Comparison of ENCODE assay signal across 9 mouse cellular contexts in the genomic region with DNA sequence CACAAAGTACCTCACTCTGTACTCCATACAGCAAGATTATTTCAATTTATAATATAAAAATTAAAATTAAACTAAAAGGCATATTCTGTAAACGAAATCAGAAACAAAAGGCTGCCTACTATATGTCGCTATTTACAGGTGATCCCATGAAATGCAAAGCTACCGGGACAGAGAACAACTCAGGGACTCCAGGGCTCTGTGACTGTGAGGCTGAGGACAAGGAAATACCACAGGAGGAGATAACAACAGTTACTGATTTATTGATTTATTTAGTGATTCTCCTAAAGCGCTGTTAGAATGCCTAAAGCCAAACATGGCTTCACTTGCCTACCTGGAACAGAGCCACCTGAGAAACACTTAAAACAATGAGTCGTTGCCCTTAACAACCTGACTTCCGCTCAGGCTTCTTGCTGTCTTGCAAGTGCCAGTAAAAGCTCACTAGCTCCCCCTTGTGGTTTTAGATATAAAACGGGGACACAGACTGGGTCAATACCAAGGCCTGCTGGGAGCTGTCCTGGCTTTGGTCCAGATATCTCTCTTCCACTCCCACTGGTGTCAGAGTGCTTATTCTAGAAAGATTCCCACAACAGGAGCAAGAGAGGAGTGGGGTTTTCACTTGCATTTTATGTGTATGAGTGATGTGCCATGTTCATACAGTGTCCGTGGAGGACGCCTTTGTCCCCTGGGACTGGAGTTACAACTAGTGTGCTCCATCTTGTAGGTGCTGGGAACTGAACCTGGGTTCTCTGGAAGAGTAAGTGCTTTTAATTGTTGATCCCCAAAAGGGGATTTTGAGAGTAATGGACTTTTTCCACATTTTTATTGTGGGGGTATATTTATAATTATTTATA. TPM values are rescaled to one million over a fixed set of nuclear protein-coding genes. Genes with fewer than 3 reads are reported as not detected.
A peak's percentile ranks its signal among the peaks of the same experiment; 100 is the strongest.
DNase-seq lines count a peak whose midpoint lies in the region; ATAC-seq and TF ChIP-seq lines count a peak whose summit lies in the region.
"Had no signal": no experiment of that assay in that cellular context is flagged by ENCODE, and none has a peak within 500 bp of the region (broad histone marks: within the 10 kb centered on the region; RNA-seq: fewer than 3 reads in every experiment).

No protein-coding gene starts in this region.

- no peak overlapping the region for H3K4me3 ChIP-seq in G1E (ENCODE audit: low read depth, low read length)
- H3K4me3 ChIP-seq in forebrain, embryonic 15.5 days = no peak overlapping the region
- H3K4me3 ChIP-seq in neural tube, embryonic 15.5 days (replicated peaks) = no peak overlapping the region
- no peak overlapping the region for H3K4me3 ChIP-seq in thymus, adult 2 months (ENCODE audit: control insufficient read depth, insufficient read depth, low read length)
- H3K4me3 ChIP-seq: limb, embryonic 15.5 days had no signal

- TF ChIP-seq CTCF in G1E (IDR thresholded peaks at IDR 0.05; ENCODE audit: low read depth, low read length) = peak; percentile 70
- TF ChIP-seq CTCF in thymus, adult 2 months (IDR thresholded peaks at IDR 0.05; ENCODE audit: borderline replicate concordance, control insufficient read depth, extremely low read depth, insufficient read depth, low read length, poor library complexity) = no peak

- DNase-seq in G1E (ENCODE audit: low spot score) = peak; percentile 66
- peak; percentile 82 for DNase-seq in c-Kit-positive CD71-positive TER-119-negative erythroid progenitor cells, embryonic 14.5 days (ENCODE audit: low read depth)
- peak; percentile 77 for DNase-seq in heart, postnatal 4 days
- DNase-seq in layer of hippocampus, adult 11-12 months (ENCODE audit: low spot score) = peak; percentile 74
- DNase-seq in lung, adult 18-20 months = peak; percentile 69 to 88
- peak; percentile 70 for DNase-seq in thymus, adult 2 months

- peaks cover 16% of the 10 kb centered on the region for H3K27me3 ChIP-seq in G1E (ENCODE audit: insufficient read depth, low read length)
- H3K27me3 ChIP-seq in forebrain, embryonic 15.5 days = no peaks in the 10 kb centered on the region
- H3K27me3 ChIP-seq in neural tube, embryonic 15.5 days (replicated peaks) = no peaks in the 10 kb centered on the region
- H3K27me3 ChIP-seq in thymus, adult 2 months (ENCODE audit: control insufficient read depth, insufficient read depth, low read length) = no peaks in the 10 kb centered on the region
- H3K27me3 ChIP-seq: limb, embryonic 15.5 days had no signal

- no peak overlapping the region for H3K4me2 ChIP-seq in forebrain, embryonic 15.5 days (replicated peaks)
- no peak overlapping the region for H3K4me2 ChIP-seq in neural tube, embryonic 15.5 days
- H3K4me2 ChIP-seq: limb, embryonic 15.5 days had no signal

- no peak overlapping the region for H3K9ac ChIP-seq in forebrain, embryonic 15.5 days (replicated peaks)
- no peak overlapping the region for H3K9ac ChIP-seq in neural tube, embryonic 15.5 days (replicated peaks)
- H3K9ac ChIP-seq: limb, embryonic 15.5 days had no signal

- TF ChIP-seq POLR2A in thymus, adult 2 months (IDR thresholded peaks at IDR 0.05; ENCODE audit: control insufficient read depth, extremely low read depth, insufficient read depth, low read length, poor library complexity) = no peak

- WGBS in forebrain, embryonic 15.5 days = 34% methylated on average over 9 of the region's 9 CpGs
- 35% methylated on average over 9 of the region's 9 CpGs for WGBS in neural tube, embryonic 15.5 days
- 38% methylated on average over 9 of the region's 9 CpGs for WGBS in thymus, adult 2 months

- no peaks in the 10 kb centered on the region for H3K9me3 ChIP-seq in G1E (replicated peaks)
- H3K9me3 ChIP-seq in forebrain, embryonic 15.5 days = no peaks in the 10 kb centered on the region
- no peaks in the 10 kb centered on the region for H3K9me3 ChIP-seq in neural tube, embryonic 15.5 days (replicated peaks)
- H3K9me3 ChIP-seq: limb, embryonic 15.5 days had no signal

- H3K4me1 ChIP-seq in G1E (ENCODE audit: insufficient read depth, low read depth, low read length) = peaks cover 43% of the 10 kb centered on the region
- H3K4me1 ChIP-seq in forebrain, embryonic 15.5 days = peaks cover 10% of the 10 kb centered on the region
- peaks cover 10% of the 10 kb centered on the region; the same call in 1 of the 2 replicates for H3K4me1 ChIP-seq in neural tube, embryonic 15.5 days
- H3K4me1 ChIP-seq in thymus, adult 2 months (replicated peaks; ENCODE audit: control insufficient read depth, insufficient read depth, low read length) = peaks cover 9% of the 10 kb centered on the region

- no peak overlapping the region for H3K27ac ChIP-seq in forebrain, embryonic 15.5 days (replicated peaks)
- no peak overlapping the region for H3K27ac ChIP-seq in neural tube, embryonic 15.5 days (replicated peaks)
- no peak overlapping the region for H3K27ac ChIP-seq in thymus, adult 2 months (ENCODE audit: control insufficient read depth, insufficient read depth, low read length)
- H3K27ac ChIP-seq: limb, embryonic 15.5 days had no signal

- no peak; the same call in 1 of the 2 replicates for ATAC-seq in G1E (ENCODE audit: extremely low read depth, insufficient number of reproducible peaks, low FRiP score, poor library complexity, severe bottlenecking)
- ATAC-seq in forebrain, embryonic 15.5 days (replicated peaks) = peak; percentile 41; the same call in 1 of the 2 replicates
- ATAC-seq in neural tube, embryonic 15.5 days (ENCODE audit: low FRiP score) = peak; percentile 63; the same call in 1 of the 2 replicates

- no peaks in the 10 kb centered on the region for H3K36me3 ChIP-seq in G1E (replicated peaks)
- H3K36me3 ChIP-seq in forebrain, embryonic 15.5 days = no peaks in the 10 kb centered on the region
- no peaks in the 10 kb centered on the region for H3K36me3 ChIP-seq in neural tube, embryonic 15.5 days
- no peaks in the 10 kb centered on the region for H3K36me3 ChIP-seq in thymus, adult 2 months (ENCODE audit: control insufficient read depth, insufficient read depth, low read length)
- H3K36me3 ChIP-seq: limb, embryonic 15.5 days had no signal

RNA-seq across cellular contexts. Expression of a gene that starts 27.5 kb away (rescaled TPM):
- total RNA-seq in G1E (2014; fragmentation: Nextera tagmentation) = 7.4 and 8.6 TPM in 2 replicates
- 6.9 and 8.8 TPM in 2 replicates for total RNA-seq in G1E (2017)
- 6.0 and 6.4 TPM in 2 replicates for polyA plus RNA-seq in G1E (2012)
- 107 and 109 TPM in 2 replicates for polyA plus RNA-seq in forebrain, embryonic 15.5 days (2015; fragmentation: Nextera tagmentation; extraction: Ambion mirVana)
- 10 to 100 TPM; 14.2 to 17.1 TPM for total RNA-seq in heart, postnatal 4 days (2021)
- 121 and 136 TPM in 2 replicates for polyA plus RNA-seq in neural tube, embryonic 15.5 days (2015; fragmentation: Nextera tagmentation; extraction: Ambion mirVana)
- 67.4 and 71.5 TPM in 2 replicates for polyA plus RNA-seq in thymus, adult 2 months (2012; rRNA removed)

RNA-seq across cellular contexts. Expression of a gene that starts 30.9 kb away (rescaled TPM):
- total RNA-seq in G1E (2014; fragmentation: Nextera tagmentation) (101 and 108 TPM in 2 replicates), G1E (2017) (19.0 and 22.3 TPM in 2 replicates)
- polyA plus RNA-seq in G1E (2012) = 163 and 217 TPM in 2 replicates
- 7.5 and 8.8 TPM in 2 replicates for polyA plus RNA-seq in forebrain, embryonic 15.5 days (2015; fragmentation: Nextera tagmentation; extraction: Ambion mirVana)
- 10 to 100 TPM; 15.3 to 17.6 TPM for total RNA-seq in heart, postnatal 4 days (2021)
- polyA plus RNA-seq in neural tube, embryonic 15.5 days (2015; fragmentation: Nextera tagmentation; extraction: Ambion mirVana) = 3.9 and 8.6 TPM in 2 replicates
- polyA plus RNA-seq in thymus, adult 2 months (2012; rRNA removed) = 74.1 and 83.0 TPM in 2 replicates

RNA-seq across cellular contexts. Expression of a gene that starts 32.5 kb away (rescaled TPM):
- total RNA-seq in G1E (2014; fragmentation: Nextera tagmentation) (not detected in 2 replicates), G1E (2017) (not detected in 2 replicates)
- not detected in 2 replicates for polyA plus RNA-seq in G1E (2012)
- 13.9 and 14.3 TPM in 2 replicates for polyA plus RNA-seq in forebrain, embryonic 15.5 days (2015; fragmentation: Nextera tagmentation; extraction: Ambion mirVana)
- total RNA-seq in heart, postnatal 4 days (2021) = 10 to 100 TPM; 77.2 to 87.1 TPM
- polyA plus RNA-seq in neural tube, embryonic 15.5 days (2015; fragmentation: Nextera tagmentation; extraction: Ambion mirVana) = 10.2 and 12.1 TPM in 2 replicates
- polyA plus RNA-seq in thymus, adult 2 months (2012; rRNA removed) = 12.5 and 19.0 TPM in 2 replicates

Comparison
In these comparisons a context has a peak if more than half of its experiments do, and no peak if none do; other contexts are left out.
1. RNA of a gene that starts 32.5 kb away (polyA plus RNA-seq): 12.5 to 19.0 TPM in thymus, adult 2 months, 13.9 to 14.3 TPM in forebrain, embryonic 15.5 days and 10.2 to 12.1 TPM in neural tube, embryonic 15.5 days; not detected in G1E; every median in the first group is over 10 times any median in the second.
2. Peak in every context shown above with its lines, with median percentiles within 50 percentile points of each other: DNase-seq.